Mouse (Mus musculus): ENCODE measurements around the gene Kcng4.

DNA sequence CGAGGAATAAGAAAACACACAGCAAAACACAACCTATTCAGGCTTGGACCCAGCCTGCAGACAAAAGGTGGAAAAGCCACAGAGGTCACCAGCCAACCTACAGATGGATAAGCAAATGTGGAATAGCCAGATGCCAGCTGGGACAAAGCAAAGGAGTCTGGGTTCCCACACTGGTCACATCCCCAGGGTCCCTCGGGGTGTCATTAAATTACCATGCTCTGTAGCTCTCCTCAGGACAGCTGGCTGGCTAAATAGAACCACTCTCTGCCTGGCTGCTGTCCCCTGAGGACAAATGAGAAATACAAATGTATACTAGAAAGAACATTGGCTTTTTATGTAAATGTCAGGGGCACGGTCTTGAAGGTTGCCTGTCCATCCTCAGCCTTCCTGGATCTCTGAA lies 4.6 kb downstream of the Kcng4 start:
- no peak for TF ChIP-seq POLR2A (IDR thresholded peaks at IDR 0.05; ENCODE audit: low read depth, low read length)
- TF ChIP-seq CTCF (IDR thresholded peaks at IDR 0.05; ENCODE audit: extremely low read depth, insufficient read length, insufficient replicate concordance, low read depth, low read length), result no peak

All from small intestine, adult 2 months (tissue).